Mouse (Mus musculus) layer of hippocampus, postnatal 14 days (tissue): ENCODE measurements at regions not wholly inside any gene's neighbourhood (a gene's known extent, or its start where the extent isn't known, plus 50 kb on each side); places are given as distances from the start of the nearest gene placed in this dataset.
A peak's percentile ranks its signal among the peaks of the same experiment; 100 is the strongest.

Source experiments
- DNase-seq, 2 experiments: peaks; one replicate each; pipeline ENCODE4 v3.0.0; 2021 to 2022; ENCODE audit warnings: low spot score in 2 of 2, mixed read lengths in 1 of 2

DNA sequence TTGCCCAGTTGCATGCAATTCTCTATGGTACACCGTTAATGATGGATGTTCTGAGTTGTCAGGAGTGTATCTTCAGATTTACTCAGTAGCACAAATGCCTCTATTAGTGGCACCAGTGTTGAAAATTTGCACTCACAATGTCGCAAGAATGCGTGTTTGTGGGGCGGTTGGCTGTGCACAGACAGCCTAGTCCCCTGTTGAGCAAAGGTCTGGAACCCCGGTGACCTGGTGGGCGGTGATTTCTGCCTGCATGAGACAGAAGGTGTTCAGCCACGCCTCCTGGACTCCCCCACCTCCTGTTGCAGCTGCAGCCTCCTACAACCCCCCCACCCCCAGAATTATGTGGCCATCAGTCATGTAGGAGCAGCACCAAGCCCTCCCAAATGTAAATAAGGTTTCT lies 338.9 kb upstream of the Spred2 start:
- no peak for DNase-seq

DNA sequence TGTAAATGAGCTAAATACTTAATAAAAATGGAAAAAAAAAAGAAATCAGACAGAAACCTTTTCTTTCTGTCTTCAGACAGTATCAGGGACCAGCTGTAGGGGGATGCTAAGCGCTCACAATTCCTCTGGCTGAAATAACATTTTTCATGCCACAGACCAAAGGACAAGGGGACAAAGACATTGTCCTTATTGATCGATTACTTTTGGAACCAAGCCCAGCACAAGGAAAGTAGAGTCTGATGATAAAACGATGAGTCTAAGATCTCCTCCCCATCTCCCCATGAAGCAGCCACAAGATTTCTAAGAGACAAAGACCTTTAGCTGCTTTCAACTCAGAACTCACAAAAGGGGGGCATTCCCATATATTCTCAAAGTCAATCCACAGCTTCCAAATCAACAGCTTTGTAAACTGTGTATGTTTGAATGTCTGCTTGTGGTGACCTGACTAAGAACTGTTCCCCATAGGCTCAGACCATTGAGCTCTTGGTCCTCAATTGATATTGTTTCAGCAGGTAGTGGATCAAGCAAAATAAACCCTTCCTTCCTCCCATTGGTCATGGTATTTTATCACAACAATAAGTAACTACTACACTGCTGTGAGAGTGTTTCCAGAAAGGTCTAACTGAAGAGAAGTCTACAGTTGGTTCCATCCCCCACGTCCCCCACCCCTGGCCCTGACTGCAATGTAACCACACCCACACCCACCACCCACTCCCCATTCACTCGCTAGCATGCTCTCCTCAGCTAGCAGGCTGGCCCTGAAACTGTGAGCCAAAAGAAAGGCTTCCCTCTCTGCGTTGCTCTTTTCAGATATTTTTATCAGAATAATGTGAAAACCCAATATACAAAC lies 331.4 kb upstream of the Spred2 start:
- no peak for DNase-seq

DNA sequence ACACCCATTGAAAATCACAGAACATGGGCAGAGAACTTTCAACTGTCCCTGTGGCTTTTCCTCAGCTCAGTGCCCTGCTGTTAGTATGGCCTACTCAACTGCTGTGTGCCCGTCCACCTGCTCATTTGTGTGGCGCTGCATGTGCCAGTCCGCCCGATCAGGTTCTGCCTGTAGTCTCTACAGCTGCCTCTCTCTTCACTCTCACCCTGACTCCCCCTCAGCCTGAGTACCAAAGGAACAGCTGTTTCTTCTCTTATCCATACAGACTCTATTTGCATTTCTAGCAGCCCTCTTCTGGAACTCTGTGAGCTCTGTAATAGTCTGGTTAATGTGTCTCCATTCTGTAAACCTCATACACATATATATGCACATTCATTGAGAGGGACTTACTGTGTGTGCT lies 329.1 kb upstream of the Spred2 start:
- no peak for DNase-seq

DNA sequence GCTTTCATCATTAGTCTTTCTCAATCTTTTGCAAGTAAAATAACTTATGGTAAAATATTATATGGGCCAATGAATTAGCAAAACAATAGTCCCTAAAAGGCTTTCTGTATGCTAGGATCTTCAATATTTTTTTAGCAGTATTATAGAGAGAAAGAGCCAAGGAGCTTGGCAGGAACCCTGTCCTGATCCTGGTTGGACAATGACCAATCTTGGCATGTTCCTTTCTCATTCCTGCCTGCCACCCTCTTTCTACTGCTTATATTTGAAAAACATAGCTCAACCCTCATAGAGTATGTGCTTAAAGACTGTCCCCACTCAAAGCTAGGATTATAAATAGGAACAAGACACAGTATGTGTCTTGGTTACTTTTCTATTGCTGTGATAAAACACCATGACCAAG lies 327.8 kb upstream of the Spred2 start:
- no peak for DNase-seq

DNA sequence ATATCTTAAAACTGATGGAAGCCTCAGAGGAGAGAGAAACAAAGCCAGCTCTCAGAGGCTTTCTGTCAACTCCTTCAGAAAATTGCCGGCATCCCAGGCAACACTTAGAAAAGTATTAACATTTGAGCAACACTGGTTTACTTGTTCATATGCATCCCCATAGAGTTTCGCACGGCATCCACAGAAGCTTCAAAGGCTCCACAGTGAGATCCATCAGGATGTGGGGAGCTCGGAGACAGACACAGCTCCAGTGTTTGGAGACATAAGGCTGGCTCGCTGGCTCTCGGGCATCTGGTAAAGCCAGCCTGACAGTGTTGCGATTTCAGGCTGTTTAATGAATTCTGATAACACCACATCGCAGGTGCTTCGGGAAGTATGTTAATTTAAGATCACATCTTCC lies 324.7 kb upstream of the Spred2 start:
- no peak for DNase-seq

DNA sequence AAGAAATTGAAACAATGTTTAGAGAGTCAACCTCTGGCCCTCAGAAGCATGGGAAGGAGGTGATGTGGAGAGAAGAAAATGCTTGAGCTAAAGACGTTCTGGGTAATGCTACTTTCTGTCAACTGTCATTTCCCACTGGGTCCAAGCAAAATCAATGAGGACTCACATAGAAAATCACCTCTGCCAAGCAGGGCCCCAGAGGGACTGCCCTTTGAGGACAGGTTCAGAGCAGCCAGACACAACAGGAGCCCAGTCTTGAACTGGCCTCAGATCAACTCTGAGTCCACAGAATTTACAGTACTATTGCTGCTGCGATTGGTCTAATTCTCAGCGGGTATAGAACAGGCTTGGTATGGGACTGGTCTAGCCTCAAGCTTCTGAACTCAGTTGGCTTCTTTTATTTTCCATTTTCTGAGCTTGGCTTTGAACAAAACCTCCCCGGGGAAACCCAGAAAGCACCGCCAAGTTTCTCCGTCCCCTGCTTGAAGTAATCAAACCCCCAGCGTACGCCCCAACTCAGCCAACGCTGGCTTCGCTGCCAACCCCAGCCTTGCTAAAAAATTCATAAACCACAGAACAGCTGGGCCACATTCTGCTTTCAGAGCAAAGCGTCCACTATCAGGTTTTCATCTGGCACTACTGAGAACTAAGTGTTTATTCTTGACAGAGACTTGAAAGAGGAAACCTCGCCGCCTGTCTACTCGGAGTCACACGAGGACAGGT lies 322.8 kb upstream of the Spred2 start:
- DNase-seq: peak; percentile 14 to 22

DNA sequence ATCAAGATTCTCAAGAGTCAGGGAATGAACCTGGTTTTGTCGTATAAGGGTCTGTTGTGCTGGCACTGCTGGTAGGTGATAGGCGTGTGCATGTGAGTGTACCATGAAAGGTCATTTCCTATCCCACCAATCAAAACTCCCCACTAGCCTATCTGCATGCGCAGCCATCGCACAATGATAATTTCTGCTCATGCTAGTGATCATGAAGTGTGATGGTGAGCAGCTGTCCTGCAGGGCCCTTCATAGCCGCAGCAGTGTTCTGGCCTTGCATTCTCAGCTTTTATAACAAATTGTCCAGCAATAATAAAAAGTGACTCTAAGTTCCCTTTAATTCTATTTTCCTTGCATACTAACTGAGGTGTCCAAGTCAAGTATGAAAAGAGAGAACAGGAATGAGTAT lies 321.7 kb upstream of the Spred2 start:
- DNase-seq: no peak

DNA sequence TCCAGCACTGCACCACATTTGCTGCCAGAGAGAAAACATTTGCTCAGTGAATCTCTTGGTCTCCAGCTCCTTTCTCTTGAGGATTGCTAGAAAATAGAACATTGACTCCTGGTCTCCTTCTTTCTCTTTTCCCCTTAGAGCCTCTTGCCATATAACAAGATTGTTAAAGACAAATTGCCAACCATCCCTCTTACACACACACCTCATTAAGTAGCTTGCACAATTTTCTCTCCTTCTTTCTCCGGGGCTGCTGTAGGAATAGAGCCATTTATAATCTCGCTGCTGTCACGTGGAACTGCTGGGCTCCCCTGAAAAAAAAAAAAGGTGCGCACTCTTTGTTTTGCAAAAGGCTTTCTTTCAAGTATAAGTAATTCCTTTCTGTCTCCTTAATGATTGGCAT lies 318.6 kb upstream of the Spred2 start:
- no peak for DNase-seq

DNA sequence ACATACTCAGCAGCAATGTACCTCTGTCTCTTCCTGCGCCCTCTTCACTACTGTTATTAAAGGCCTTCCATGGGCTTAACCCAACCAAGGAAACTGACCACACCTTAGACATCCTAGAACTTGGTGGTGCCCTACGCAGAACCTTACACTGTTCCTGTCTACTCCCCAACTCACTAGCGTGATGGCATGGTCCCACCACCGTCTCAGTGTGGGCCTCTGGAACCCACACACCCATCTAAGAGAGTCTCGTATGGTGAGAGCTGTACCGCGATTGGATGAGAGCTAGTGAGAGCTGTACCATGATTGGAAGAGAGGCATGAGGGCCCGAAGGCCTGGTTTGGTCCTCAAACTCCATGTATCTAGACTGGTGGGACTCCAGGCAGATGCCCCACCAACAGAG lies 317.2 kb upstream of the Spred2 start:
- no peak for DNase-seq

DNA sequence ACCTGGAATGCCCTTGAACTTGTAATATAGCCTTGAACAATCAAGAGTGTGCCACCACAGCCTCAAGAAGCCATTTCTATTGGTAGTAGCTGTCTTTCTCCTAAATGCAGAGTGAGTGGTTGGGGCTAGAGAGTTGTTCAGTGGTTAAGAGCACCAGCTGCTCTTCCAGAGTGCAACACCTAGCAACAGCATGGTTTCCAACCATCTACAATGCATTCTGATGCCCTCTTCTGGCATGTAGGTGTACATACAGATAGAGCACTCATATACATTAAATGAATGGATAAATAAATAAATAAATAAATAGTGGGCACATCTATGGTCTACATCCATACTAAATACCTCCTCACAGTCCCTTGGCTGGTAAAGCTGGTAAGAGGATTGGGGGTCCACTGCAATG lies 316.2 kb upstream of the Spred2 start:
- no peak for DNase-seq

DNA sequence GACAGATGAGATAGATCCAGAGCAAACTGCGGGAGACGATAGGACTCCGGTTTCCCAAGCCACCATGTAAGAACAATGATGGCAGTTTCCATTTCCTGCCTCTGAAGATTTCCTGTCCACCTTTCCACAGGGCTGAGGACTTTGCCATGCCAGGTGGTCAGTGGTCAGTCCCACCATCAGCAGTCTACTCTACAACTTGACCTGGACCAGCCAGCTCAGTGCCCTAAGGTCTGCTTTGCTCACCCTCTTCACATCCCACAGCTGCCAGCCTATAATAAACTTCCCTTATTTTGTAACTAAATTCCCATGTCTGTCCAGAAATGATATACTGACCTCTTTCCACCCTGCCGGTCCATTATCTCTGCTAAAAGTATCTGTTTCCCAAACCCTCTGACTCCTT lies 315.7 kb upstream of the Spred2 start:
- DNase-seq: no peak

DNA sequence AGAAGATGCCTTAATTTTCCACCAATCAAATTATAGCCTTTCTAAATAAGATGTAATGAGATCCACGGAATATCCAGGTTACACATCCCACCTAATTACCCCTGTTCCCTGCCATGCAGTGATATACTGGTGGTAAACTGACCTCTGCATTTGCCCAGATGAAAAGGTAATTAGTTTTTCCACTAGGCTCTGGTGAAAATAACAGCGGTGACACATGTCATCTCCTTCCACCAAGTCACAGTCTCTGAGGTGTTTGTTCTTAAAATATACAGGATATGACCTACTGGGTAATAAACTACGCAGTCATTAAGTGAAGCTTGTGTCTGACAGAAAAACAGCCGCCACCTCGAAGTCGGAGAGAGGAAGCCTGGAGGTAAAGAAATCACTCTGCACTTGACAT lies 313.6 kb upstream of the Spred2 start:
- no peak for DNase-seq

DNA sequence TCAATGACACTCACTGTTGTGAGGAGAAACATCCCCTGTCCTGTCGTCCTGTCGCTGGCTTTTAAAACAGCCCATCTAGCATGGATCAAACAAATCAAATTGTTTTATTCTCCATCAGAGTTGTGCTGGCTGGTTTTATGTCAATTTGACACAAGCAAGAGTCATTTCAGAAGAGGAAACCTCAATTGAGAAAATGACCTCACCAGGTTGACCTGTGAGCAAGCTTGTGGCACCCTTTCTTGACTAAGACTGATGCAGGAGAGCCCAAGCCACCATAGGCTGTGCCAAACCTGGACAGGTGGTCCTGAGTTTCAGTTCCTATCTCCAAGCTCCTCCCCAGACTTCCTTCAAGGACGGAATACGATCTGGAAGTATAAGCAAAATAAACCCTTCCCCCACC lies 313.0 kb upstream of the Spred2 start:
- DNase-seq: no peak

DNA sequence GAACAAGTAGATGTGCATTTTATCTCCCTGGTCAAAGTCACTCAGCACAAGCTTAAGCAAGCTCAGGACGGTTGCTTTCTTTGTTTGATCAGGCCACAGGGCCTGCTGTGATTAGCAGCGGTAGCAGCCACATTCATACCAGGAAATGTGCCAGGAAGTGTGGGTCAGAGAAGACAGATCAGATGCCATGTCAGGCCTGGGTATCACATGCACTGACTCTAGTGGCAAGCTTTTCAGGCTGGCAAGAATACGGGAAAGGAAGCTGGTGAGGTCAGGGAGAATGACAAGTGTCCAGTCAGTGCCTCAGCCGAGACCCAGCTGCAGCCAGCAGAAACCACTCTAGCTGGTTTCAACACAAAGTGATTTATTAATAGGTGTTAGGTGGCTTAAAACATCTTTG lies 307.7 kb upstream of the Spred2 start:
- DNase-seq: no peak

DNA sequence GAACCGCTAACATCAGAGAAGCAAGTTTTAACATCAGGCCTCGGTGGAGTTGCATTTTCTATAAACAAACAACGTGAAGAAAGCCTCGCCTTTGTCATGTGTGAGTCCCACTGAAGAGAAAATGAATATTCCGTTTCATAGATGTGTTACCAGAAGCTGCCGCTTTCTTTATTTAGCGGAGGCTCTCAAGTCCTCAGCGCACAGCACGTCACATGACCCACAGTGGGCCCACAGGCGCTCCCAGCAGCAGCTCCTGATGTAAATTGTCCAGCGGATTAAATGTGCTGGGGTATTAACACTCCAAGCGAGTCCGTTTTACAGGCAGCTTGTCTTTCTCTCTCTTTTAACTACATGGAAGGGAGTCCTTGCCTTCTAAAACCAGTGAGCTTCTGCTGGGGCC lies 304.7 kb upstream of the Spred2 start:
- DNase-seq: no peak

DNA sequence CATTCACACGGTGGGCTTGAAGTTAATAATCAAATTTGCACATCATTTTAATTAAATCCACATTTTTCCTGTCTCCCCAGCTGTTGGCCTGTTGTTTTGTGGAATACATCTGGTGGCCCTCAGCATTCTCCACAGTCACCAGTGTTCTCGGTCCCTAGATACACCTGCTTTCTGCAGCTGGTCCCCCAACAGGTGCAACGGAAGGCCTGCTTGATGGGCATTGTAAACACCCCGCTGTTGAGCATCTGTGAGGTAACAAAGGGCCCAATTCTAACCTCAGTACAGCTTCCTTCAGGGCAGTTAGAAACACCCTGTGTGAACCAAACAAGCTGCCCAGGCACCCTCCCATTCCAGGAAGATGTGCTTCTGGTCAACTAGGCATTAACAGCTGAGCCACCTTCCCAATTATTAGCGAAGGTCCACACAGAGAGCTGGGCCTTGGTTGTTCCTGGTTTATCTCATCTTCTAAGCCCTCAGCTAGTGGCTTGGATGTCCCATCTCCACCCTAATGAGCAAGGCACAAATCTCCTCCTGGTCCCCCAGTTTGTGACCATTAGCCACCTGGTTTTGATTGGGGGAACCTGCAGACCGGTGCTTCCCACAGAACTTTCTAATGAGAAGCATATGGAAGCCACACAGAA lies 293.0 kb upstream of the Spred2 start:
- DNase-seq: no peak

DNA sequence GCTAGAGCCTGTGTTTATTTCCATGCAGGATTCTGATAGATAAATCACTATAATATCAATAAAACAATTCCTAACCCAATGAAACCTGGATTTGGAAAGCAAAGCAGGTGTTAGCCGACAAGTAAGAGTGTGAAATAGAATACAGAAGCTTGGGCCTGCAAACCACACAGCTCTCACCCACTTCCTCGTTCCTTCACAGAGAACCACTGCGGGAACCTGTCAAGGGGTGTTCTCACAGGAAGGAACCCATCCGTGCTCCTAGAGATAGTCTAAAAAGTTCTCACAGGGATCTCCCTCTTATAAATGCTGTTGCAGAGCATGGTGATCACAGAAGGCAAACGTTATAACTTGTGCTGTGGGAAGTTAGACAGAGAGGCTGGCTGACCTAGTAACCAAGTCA lies 291.7 kb upstream of the Spred2 start:
- DNase-seq: no peak

DNA sequence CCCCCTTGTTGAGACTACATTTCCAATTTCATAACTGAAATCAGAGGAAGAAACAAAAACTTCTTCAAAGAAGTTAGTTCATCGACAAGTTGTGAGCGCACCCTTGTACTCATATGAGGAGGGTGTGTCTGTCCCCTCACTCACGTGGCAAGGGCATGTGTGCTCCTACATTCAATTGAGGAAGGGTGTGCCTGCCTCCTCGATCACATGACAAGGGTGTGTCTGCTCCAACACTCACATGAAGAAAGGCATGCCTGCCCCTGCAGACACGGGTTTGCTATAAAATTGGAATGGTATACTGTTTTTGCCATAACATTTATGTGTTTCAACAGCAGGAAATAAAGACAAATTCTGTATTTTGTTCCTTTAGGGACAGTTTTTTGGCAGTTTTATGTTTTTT lies 290.6 kb upstream of the Spred2 start:
- DNase-seq: no peak

DNA sequence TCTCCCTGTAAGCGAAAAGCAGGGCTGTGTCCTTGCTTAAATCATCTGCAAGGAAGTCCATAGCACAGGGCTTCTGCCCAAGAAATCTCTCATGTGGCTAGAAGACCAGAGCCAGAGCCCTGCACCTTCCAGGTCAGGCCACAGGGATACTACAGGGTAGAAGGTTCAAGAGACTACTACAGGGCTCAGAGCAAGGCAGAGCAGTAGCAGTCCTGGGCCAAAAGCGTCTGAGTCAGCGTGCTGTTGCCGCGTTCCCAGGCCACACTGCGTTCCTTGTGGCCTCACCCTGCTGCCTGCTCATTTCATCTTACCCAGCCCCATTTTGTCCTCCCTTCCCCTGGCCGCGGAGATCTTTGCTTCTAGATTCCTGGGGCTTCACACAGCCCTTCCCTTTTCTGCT lies 283.0 kb upstream of the Spred2 start:
- no peak for DNase-seq

DNA sequence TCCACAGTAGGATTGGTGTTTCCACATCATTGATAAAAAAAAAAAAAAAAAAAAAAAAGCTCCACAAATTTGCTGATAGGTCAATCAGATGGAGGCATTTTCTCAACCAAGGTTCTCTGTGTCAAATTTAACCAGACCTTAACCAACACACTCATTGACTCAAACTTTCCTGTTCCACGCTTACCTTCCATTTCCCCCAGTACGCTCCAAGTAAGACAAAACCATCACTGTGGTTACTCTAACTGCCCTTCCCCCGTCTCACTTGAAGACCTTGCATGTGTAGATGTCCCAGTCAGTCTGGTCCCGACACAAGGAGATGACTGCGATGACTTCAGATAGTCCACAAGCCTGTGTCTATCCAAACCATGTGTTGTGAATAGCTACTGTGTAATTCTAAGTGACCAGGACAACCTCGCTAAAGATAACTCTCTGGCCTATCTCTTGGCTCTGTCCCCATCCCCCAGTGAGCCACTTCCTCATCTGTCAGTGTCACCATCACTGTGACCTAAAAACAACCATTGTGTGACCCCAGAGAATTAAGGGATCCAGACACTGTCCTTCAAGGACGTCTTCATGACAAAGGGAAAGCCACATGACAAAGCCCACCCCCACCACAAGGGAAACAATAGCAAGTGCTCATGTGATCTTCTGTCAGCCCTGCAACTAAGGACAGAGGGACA lies 279.9 kb upstream of the Spred2 start:
- no peak for DNase-seq

DNA sequence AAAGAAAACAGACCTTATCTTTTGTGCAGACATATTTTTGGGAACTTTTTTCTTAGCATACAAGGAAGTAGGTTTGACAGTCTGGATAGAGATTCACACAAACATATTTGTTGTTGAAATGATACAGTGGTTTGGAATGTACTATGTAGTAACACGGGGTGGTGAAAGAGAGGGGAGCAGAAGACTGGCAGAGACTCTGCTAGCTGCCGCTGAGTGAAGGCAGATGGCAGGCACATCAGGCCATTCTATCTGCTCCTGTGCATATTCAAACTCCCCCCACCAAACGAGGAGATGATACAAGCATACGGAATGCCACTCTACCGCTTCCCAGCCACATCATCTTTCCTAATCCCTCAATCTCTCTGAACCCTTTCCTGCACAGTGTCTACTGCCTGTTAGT lies 279.1 kb upstream of the Spred2 start:
- DNase-seq: peak; percentile 22 to 35

DNA sequence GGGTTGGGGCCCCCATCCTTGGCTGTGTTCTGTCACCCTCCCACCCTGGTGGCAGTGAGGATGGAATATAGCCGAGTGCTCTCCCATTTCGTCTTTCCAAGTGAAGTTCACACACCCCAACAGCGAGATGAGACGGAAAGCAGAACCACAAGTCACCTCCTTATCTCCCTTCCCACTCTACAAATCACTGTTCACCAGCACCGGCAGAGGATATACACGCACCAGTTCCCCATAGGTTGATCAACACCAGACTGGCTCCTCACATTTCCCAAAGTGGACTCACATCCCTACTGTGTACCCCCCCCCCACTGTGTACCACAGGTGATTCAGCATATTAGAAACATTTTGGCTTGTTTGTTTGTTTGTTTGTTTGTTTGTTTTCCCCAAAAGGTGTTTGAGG lies 272.7 kb upstream of the Spred2 start:
- no peak for DNase-seq
